Mouse (Mus musculus): ENCODE measurements around the gene Tesk1.

Gene Tesk1

GRCm38 (mm10) chr4:43419801-43420281 lies 21.9 kb upstream of the Tesk1 start:
- DNase-seq = no peak

- DNase-seq = peak in 1 of 2 experiments; percentile 33
These were observed 21.4 kb upstream of the Tesk1 start for GRCm38 (mm10) chr4:43420305-43420704.

DNA sequence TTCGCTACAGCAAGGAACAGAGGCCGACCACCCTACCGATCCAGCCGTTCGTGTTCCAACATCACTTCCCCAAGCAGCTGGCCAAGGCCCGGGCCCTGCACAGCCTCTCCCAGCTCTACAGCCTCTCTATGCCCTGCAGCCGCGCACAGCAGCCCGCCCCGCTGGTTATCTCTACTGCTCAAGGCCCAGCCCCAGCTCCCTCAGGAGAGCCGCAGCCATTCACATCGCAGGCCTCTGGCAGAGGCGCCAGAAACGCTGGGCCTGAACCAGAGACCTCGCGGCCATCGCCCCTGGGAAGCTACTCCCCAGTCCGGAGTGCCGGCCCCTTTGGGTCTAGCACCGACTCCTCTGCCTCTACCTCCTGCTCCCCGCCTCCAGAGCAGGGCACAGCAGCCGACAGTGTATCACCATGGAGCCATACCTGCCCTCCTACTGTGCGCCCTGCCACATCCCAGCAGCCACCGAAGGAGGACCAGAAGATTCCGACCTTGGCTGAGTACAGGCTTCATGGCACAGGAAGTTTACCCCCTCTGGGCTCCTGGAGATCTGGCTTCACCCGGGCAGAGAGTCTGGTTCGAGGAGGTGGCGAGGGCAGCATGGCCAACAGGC lies 20.0 kb upstream of the Tesk1 start:
- DNase-seq = no peak

DNA sequence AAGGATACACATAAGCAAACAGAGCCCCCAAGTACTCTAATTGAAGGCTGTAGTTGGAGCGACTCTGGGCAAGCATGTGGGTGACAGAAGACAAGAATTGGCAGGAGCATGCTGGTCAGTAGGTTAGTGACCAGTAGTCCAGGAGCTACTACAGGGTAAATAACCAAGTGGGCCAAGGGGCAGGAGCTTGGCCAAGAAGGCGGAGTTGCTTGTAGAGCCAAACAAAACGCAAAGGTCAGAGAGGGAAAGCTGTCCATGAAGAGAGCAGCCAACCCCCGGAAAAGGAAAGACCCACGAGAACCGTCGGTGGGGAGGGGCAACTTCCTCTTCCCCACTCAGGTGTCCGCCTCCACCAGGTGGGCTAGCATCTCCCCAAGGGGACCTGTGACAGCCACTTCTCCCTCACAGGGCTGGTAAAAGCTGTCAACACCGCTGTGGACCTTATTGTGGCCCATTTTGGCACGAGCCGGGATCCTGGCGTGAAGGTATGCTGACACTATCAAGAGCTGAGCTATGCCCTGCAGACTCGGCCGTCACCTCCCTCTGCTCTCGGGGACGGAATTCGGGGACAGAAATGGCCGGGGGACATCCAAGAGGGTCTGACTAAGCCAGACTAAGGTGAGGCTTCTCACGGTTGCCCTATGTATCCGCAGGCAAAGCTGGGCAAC lies 18.3 kb upstream of the Tesk1 start:
- DNase-seq = no peak

DNA sequence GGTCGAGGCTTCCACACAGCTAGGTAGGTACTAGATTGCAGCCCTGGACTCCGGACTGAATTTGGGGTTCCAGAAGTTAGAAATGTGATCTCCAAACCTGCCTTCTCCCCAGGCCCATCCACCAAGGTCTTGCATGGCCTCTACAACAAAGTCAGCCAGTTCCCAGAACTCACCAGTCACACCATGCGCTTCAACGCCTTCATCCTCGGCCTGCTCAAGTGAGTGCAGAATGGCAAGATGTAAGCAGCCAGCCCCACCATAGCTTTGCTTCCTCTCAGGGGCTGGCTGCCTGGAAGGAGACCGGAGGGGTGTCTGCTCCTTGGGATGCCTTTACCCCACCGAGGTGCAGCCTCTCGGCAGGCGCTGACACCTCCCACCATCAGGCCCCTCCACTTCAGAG lies 17.7 kb upstream of the Tesk1 start:
- no peak for DNase-seq

DNA sequence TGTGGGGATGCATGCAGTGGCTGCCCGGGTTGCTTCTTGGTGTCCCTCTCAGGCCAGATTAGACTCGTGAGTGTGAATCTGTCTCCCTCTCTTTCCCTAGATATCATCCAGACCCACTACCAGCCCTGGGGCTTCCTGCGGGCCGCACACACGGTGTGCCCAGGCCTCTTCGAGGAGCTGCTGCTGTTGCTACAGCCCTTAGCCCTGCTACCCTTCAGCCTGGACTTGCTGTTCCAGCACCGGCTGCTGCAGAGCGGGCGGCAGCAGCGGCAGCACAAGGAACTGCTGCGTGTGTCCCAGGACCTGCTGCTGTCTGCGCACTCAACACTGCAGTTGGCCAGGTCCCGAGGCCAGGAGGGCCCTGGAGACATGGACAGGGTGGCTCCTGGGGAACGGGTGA lies 16.5 kb upstream of the Tesk1 start:
- no peak for DNase-seq

GRCm38 (mm10) chr4:43425648-43426380 lies 15.9 kb upstream of the Tesk1 start:
- DNase-seq = peak in 1 of 2 experiments; percentile 26

GRCm38 (mm10) chr4:43426487-43426886 lies 15.3 kb upstream of the Tesk1 start:
- DNase-seq = no peak

GRCm38 (mm10) chr4:43427501-43428179 lies 14.1 kb upstream of the Tesk1 start:
- peak; percentile 76 to 86 for DNase-seq

- DNase-seq = peak in 1 of 2 experiments; percentile 28
These were observed 13.4 kb upstream of the Tesk1 start for GRCm38 (mm10) chr4:43428180-43428861.

DNA sequence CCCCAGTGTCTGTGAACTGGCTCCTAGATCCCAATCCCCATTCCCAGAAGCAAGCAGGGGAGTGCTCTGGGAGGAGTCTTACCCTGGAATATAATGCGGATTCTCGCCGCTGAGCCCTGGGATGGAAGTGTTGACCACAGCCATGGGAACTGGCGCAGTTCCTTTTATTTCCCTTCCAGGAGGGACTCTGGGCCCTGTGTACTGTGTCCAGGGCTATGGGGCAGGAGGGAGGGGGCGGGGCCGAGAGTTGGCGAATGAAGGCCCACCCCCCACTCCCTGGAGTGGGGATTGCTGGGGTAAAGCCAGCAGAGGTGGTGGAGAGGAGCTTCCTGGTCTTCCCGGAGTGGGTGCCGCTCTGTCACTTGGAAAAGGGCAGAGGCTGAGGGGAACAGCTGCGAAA lies 12.8 kb upstream of the Tesk1 start, which contains the start of gene Fam166b:
Gene Fam166b (minus strand): TSS at position 189 of the 400 bp plus-strand sequence.
- no peak for DNase-seq

GRCm38 (mm10) chr4:43431690-43432089 lies 10.0 kb upstream of the Tesk1 start:
- no peak for DNase-seq

- no peak for DNase-seq
These were observed 8.9 kb upstream of the Tesk1 start for GRCm38 (mm10) chr4:43432832-43433231.

DNA sequence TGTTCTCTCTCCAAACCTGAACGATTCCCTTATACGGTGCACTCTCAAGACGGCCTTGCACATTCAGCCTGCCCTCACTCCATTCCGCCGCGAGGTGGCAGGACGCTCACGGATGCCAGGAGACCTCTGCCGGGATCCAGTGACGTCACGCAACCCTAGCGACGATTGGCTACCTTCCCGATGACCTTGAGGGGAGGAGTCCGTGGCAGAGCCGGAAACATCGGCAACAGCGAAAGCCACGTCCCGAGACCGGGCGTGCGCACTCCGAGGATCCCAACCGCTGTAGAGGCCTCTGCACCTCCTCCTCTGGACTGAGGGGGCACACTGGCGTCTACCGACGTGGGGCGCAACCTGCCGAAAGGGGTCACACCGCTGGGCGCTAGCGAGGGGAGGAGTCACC lies 305 bp downstream of the Tesk1 start:
- peak; percentile 99 for DNase-seq

DNA sequence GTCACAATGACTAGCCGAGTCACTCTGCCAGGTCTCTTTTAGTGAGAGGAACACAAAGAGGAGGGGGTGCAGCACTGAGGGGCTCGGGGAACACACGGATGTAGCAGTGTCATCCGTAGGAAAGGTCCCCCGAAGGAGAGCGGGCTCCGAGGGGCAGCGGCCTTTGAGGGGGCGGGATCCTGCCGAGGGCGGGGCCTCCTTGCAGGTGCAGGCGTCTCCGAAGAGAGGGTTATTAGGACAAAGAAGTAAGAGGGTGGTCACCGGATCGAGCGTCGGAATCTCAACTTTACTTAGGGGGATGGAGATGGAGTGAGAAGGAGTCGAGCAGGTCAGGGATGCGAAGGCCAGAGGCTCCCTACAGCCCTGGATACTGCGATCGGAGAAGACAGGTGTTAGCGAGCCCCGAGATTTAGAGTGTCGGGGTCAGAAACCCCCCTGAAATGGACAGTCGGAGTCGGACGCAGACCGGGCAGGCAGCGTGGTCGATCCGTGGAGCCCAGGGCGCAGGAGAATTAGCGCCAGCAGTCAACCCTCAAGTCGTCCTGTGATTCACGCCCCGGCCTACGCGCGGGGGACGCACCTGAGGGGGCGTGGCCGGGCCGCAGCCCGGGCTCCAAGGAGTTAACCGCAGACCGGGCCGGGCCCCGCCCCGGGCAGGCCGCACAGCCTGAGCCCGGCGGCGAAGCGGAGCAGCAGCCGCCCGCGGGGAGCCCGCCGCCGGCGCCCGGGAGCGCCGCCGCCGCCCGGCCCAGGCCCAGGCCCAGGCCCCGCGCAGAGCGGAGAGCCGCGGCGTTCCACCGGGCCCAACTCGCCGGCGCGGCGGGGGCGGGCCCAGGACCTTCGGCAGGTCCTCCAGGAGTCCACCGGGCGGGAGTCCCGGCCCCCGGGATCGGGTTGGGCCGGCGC lies 970 bp downstream of the Tesk1 start:
- peak in 1 of 2 experiments; percentile 62 for DNase-seq

- DNase-seq = no peak
These were observed 1.8 kb downstream of the Tesk1 start for GRCm38 (mm10) chr4:43443511-43443910.

GRCm38 (mm10) chr4:43447251-43447650 lies 5.5 kb downstream of the Tesk1 start:
- DNase-seq = no peak

DNA sequence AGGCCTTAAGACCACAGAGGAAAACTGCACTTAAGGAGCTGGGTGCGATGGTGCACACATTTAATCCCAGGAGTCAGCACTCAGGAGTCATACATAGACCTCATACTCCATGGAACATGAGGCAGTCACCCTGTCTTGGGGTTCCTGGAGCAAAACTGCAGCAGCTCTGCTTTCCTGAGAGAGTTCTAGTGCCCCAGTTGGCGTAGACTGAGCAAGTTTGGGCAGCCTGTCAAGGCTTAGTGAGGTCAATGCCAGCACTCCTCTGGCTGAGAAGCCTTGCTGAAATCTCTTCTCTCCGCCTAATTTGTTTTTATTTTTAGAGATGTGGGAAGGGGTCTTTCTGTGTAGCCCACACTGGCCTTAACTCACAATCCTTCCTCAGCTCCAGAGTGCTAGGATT lies 6.8 kb downstream of the Tesk1 start:
- no peak for DNase-seq

GRCm38 (mm10) chr4:43452315-43452714 lies 10.6 kb downstream of the Tesk1 start:
- DNase-seq = no peak

DNA sequence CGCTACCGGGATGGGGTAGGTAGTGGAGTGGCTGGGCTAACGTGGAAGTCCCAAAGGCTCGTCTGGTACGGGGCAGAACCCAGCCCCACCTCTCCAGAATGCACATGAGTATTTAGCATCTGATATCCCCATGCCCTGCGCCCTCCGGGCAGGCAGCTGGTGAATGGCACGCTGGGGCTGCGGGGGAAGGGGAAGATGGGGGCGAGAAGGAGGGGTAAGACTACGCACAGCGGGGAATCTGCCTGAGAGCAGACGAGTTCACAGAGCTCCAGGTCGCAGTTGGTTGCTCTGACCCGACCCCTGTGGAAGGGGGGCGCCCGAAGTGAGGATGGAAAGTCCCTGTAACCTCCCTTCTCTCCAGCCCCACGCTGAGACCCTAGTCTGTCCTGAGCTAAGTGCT lies 11.7 kb downstream of the Tesk1 start:
- DNase-seq = no peak

GRCm38 (mm10) chr4:43454041-43454836 lies 12.5 kb downstream of the Tesk1 start, which contains the start of gene Cd72:
Gene Cd72, minus strand, starts transcription at chr4:43454628.
- DNase-seq = no peak
